Mouse (Mus musculus) limb, embryonic 13.5 days (tissue): ENCODE results near the gene Notch4. TPM values are rescaled to one million over a fixed set of nuclear protein-coding genes. Genes with fewer than 3 reads are reported as not detected.

Experiments
- ATAC-seq: fragments of 200-750 bp; cut with Nextera tagmentation; 2 replicates; pipeline ENCODE4 v1.8.0; 2017; ENCODE audit warnings: low read depth, moderate number of reproducible peaks, moderate TSS enrichment; ENCODE audit not compliant: low FRiP score
- H3K27ac ChIP-seq: fragments of 300-500 bp; sonication (generic); 2 replicates; pipeline ENCODE4 v1.5.1; 2015; ENCODE audit warnings: inconsistent platforms, mild to moderate bottlenecking, moderate library complexity
- H3K27me3 ChIP-seq: fragments of 300-500 bp; sonication (generic); 2 replicates; pipeline ENCODE4 v1.6.1; 2015; ENCODE audit warnings: mild to moderate bottlenecking, inconsistent platforms
- H3K36me3 ChIP-seq: fragments of 300-500 bp; sonication (generic); 2 replicates; pipeline ENCODE4 v1.6.1; 2015; ENCODE audit warnings: inconsistent platforms, mild to moderate bottlenecking, moderate library complexity
- H3K4me1 ChIP-seq: fragments of 300-500 bp; sonication (generic); 2 replicates; pipeline ENCODE4 v1.6.1; 2015; ENCODE audit warnings: inconsistent platforms
- H3K4me2 ChIP-seq: fragments of 300-500 bp; sonication (generic); replicated peaks from 2 replicates; pipeline ENCODE4 v1.6.1; 2015; ENCODE audit warnings: inconsistent platforms, mild to moderate bottlenecking, moderate library complexity
- H3K4me3 ChIP-seq: fragments of 300-500 bp; sonication (generic); 2 replicates; pipeline ENCODE4 v1.5.1; 2015; ENCODE audit warnings: moderate library complexity, mild to moderate bottlenecking, inconsistent platforms
- H3K9ac ChIP-seq: fragments of 300-500 bp; sonication (generic); 2 replicates; pipeline ENCODE4 v1.6.1; 2015; ENCODE audit warnings: mild to moderate bottlenecking, inconsistent platforms
- H3K9me3 ChIP-seq: fragments of 300-500 bp; sonication (generic); 2 replicates; pipeline ENCODE4 v1.6.1; 2016; ENCODE audit warnings: inconsistent platforms
- WGBS: fragments of 180-500 bp; shearing (Covaris S2); methylation state at CpG from one replicate; pipeline ENCODE4 v1.1.7; 2015; 5-methylcytosine and 5-hydroxymethylcytosine counted together
- polyA plus RNA-seq: library from polyadenylated mRNA; unstranded; fragments of >200 nt; fragmentation: Nextera tagmentation; extraction: Ambion mirVana; gene quantifications from 2 replicates; pipeline ENCODE4 v1.2.1, GENCODE M21; 2015

The Notch4 gene
- polyA plus RNA-seq, 1 experiment from 2014 or later = 5.3 TPM

DNA sequence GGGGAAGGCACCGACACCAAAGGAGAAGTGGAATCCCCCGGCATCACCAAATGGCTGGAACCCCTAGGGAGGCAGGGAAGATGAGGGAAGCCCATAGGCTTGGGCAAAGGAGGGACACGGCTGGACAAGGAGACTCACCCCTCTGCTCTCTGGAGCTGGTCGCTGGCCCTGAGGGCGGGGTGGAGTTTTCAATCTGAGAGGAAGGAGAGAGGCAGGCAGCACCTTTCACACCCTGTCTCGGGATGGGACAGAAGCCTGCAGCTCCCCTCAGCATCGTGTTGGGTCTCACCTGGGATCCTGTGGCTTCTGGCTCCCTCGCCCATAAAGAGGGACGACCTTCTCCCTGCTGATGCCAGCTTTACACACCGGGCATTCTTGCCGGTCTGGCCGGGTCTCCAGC lies 37.7 kb downstream of the Notch4 start:
- Histone ChIP-seq H3K4me3 (peak overlapping the region; percentile 69; the same call in 1 of the 2 replicates), H3K27me3 (no peaks in the 10 kb centered on the region), H3K36me3 (peaks cover 22% of the 10 kb centered on the region), H3K9ac (no peak overlapping the region), H3K4me1 (peaks cover 38% of the 10 kb centered on the region), H3K9me3 (no peaks in the 10 kb centered on the region), H3K27ac (no peak overlapping the region), H3K4me2 (peak overlapping the region; percentile 87)
- no peak for ATAC-seq
- WGBS = 88% methylated on average over 12 of the region's 12 CpGs

- peak; percentile 94 for ATAC-seq
- Histone ChIP-seq H3K27me3 (no peaks in the 10 kb centered on the region), H3K9me3 (no peaks in the 10 kb centered on the region), H3K4me1 (peaks cover 42% of the 10 kb centered on the region), H3K4me2 (peak within 1 kb of the TSS; percentile 98), H3K27ac (peak within 1 kb of the TSS; percentile 87), H3K4me3 (peak within 1 kb of the TSS; percentile 92), H3K9ac (peak within 1 kb of the TSS; percentile 80), H3K36me3 (peaks cover 31% of the 10 kb centered on the region)
- under 1% methylated on average over 30 of the region's 30 CpGs for WGBS
These were observed 39.5 kb downstream of the Notch4 start, which contains the start of gene Rnf5 for GRCm38 (mm10) chr17:34603375-34604060. TSS of gene Rnf5 (minus strand) at chr17:34603690.

GRCm38 (mm10) chr17:34604061-34604508 lies 40.0 kb downstream of the Notch4 start, which contains the start of gene Agpat1:
TSS of gene Agpat1 (plus strand) at chr17:34604262.
- Histone ChIP-seq H3K36me3 (peaks cover 31% of the 10 kb centered on the region), H3K4me3 (peak within 1 kb of the TSS; percentile 92), H3K27me3 (no peaks in the 10 kb centered on the region), H3K9me3 (no peaks in the 10 kb centered on the region), H3K27ac (peak within 1 kb of the TSS; percentile 87), H3K4me1 (peaks cover 46% of the 10 kb centered on the region), H3K4me2 (peak within 1 kb of the TSS; percentile 98), H3K9ac (peak within 1 kb of the TSS; percentile 94)
- peak; percentile 88 for ATAC-seq
- WGBS = under 1% methylated on average over 33 of the region's 35 CpGs

- H3K4me2 ChIP-seq = peak overlapping the region; percentile 98
- no peaks in the 10 kb centered on the region for H3K9me3 ChIP-seq
- no peaks in the 10 kb centered on the region for H3K27me3 ChIP-seq
- peak overlapping the region; percentile 94 for H3K9ac ChIP-seq
- peaks cover 46% of the 10 kb centered on the region for H3K4me1 ChIP-seq
- H3K4me3 ChIP-seq = peak overlapping the region; percentile 92
- H3K27ac ChIP-seq = peak overlapping the region; percentile 87
- ATAC-seq = 0 out of 2 replicates have a peak, but pooled peaks have one; percentile 0
- H3K36me3 ChIP-seq = peaks cover 30% of the 10 kb centered on the region
- 13% methylated on average over 24 of the region's 24 CpGs for WGBS
These were observed 40.6 kb downstream of the Notch4 start for GRCm38 (mm10) chr17:34604511-34605237.

DNA sequence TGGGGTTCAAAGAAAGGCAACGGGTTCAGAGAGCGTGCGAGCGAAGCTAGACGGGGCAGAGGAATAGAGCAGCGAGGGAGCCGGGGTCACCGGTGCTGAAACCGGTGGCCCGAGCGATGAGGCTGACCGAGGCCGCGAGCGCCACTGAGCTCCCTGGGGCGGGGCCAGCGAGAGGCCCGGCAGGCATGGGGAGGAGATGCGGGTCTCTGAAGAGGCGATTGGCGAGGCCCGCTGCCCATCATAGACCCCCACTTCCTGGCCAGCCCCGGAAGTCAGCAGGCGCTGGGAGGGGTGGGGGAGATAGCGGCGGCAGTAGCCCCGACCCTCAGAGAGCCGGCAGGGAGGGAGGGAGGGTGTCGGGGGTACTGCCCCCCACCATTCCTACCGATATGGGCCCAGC lies 41.5 kb downstream of the Notch4 start:
- 0% methylated on average over 24 of the region's 30 CpGs for WGBS
- peak overlapping the region; percentile 87 for H3K27ac ChIP-seq
- peaks cover 29% of the 10 kb centered on the region for H3K36me3 ChIP-seq
- H3K4me3 ChIP-seq = peak overlapping the region; percentile 92
- peak overlapping the region; percentile 98 for H3K4me2 ChIP-seq
- H3K4me1 ChIP-seq = peaks cover 46% of the 10 kb centered on the region
- peak; percentile 52 for ATAC-seq
- H3K9ac ChIP-seq = peak overlapping the region; percentile 94
- no peaks in the 10 kb centered on the region for H3K9me3 ChIP-seq
- H3K27me3 ChIP-seq = no peaks in the 10 kb centered on the region

GRCm38 (mm10) chr17:34606186-34607039 lies 42.3 kb downstream of the Notch4 start:
- H3K9me3 ChIP-seq = no peaks in the 10 kb centered on the region
- H3K36me3 ChIP-seq = peaks cover 30% of the 10 kb centered on the region
- H3K9ac ChIP-seq = peak overlapping the region; percentile 94
- 15% methylated on average over 32 of the region's 32 CpGs for WGBS
- peak overlapping the region; percentile 98 for H3K4me2 ChIP-seq
- peak overlapping the region; percentile 92 for H3K4me3 ChIP-seq
- no peak for ATAC-seq
- H3K27ac ChIP-seq = peak overlapping the region; percentile 87
- H3K27me3 ChIP-seq = no peaks in the 10 kb centered on the region
- H3K4me1 ChIP-seq = peaks cover 46% of the 10 kb centered on the region

- H3K9me3 ChIP-seq = no peaks in the 10 kb centered on the region
- no peaks in the 10 kb centered on the region for H3K27me3 ChIP-seq
- H3K4me2 ChIP-seq = no peak overlapping the region
- peak overlapping the region; percentile 36 for H3K9ac ChIP-seq
- no peak overlapping the region for H3K27ac ChIP-seq
- peaks cover 40% of the 10 kb centered on the region for H3K36me3 ChIP-seq
- 77% methylated on average over 7 of the region's 7 CpGs for WGBS
- H3K4me1 ChIP-seq = peaks cover 37% of the 10 kb centered on the region
- no peak overlapping the region for H3K4me3 ChIP-seq
- no peak for ATAC-seq
These were observed 43.9 kb downstream of the Notch4 start for GRCm38 (mm10) chr17:34607997-34608396.

GRCm38 (mm10) chr17:34611050-34611449 lies 47.0 kb downstream of the Notch4 start:
- Histone ChIP-seq H3K4me3 (no peak overlapping the region), H3K9ac (no peak overlapping the region), H3K36me3 (peaks cover 69% of the 10 kb centered on the region), H3K27ac (no peak overlapping the region), H3K4me2 (no peak overlapping the region), H3K4me1 (peaks cover 26% of the 10 kb centered on the region), H3K9me3 (no peaks in the 10 kb centered on the region), H3K27me3 (no peaks in the 10 kb centered on the region)
- ATAC-seq = no peak
- WGBS = 93% methylated on average over 8 of the region's 8 CpGs

GRCm38 (mm10) chr17:34613054-34613645 lies 49.1 kb downstream of the Notch4 start:
- Histone ChIP-seq H3K4me1 (peaks cover 8% of the 10 kb centered on the region; the same call in 1 of the 2 replicates), H3K9me3 (no peaks in the 10 kb centered on the region), H3K9ac (no peak overlapping the region), H3K4me2 (no peak overlapping the region), H3K4me3 (no peak overlapping the region), H3K36me3 (peaks cover 78% of the 10 kb centered on the region), H3K27ac (no peak overlapping the region), H3K27me3 (no peaks in the 10 kb centered on the region)
- ATAC-seq = no peak
- WGBS = 86% methylated on average over 10 of the region's 11 CpGs

DNA sequence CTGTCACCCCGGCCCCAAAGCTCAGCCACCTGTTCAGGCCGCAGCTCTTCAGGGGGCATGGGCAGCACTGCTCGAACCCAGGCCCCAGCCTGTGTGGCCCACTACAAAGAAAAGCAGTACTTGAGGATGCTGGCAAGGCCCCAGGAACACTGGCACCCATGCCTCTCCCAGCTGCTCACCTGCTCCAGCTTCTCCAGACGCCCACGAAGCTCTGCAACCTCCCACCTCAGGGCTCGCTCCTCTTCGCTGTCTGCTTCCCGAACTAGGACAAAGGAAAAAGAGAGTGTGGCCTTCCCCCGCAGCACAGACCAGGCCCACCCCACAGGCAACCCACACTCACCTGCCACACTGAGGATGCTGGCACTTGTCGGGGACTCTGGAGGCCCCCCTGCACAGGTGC lies 49.8 kb downstream of the Notch4 start:
- Histone ChIP-seq H3K4me2 (no peak overlapping the region), H3K9me3 (no peaks in the 10 kb centered on the region), H3K27me3 (no peaks in the 10 kb centered on the region), H3K4me1 (peaks cover 1% of the 10 kb centered on the region; the same call in 1 of the 2 replicates), H3K4me3 (no peak overlapping the region), H3K27ac (no peak overlapping the region), H3K36me3 (peaks cover 83% of the 10 kb centered on the region), H3K9ac (no peak overlapping the region)
- 93% methylated on average over 10 of the region's 10 CpGs for WGBS
- no peak for ATAC-seq

GRCm38 (mm10) chr17:34615871-34616270 lies 51.8 kb downstream of the Notch4 start, which contains the start of gene Egfl8:
TSS of gene Egfl8 (minus strand) at chr17:34615971.
- H3K4me1 ChIP-seq = no peaks in the 10 kb centered on the region
- H3K4me2 ChIP-seq = no peak within 1 kb of the TSS
- no peaks in the 10 kb centered on the region for H3K9me3 ChIP-seq
- no peak within 1 kb of the TSS for H3K4me3 ChIP-seq
- ATAC-seq = no peak
- peaks cover 89% of the 10 kb centered on the region for H3K36me3 ChIP-seq
- 79% methylated on average over 6 of the region's 6 CpGs for WGBS
- H3K27ac ChIP-seq = no peak within 1 kb of the TSS; the same call in 1 of the 2 replicates
- H3K9ac ChIP-seq = no peak within 1 kb of the TSS
- no peaks in the 10 kb centered on the region for H3K27me3 ChIP-seq
